Mouse (Mus musculus): ENCODE measurements around the gene Olfr1124. TPM values are rescaled to one million over a fixed set of nuclear protein-coding genes. Genes with fewer than 3 reads are reported as not detected.
"Not testable (repeated sequence)": the region's sequence is repeated elsewhere in the genome, so short reads cannot be mapped to it uniquely, and the experiment has no call there.

Gene Olfr1124
- 0.09 TPM in 1 of 2 replicates, not detected in the other for polyA plus RNA-seq (2015; fragmentation: Nextera tagmentation; extraction: Ambion mirVana)

- Histone ChIP-seq H3K27me3 (replicated peaks; ENCODE audit: control insufficient read depth, insufficient read depth, low read length) (no peaks in the 10 kb centered on the region), H3K9me3 (ENCODE audit: control insufficient read depth, low read length) (no peaks in the 10 kb centered on the region), H3K27ac (ENCODE audit: low read length) (no peak within 1 kb of the TSS), H3K4me2 (ENCODE audit: low read length) (no peak within 1 kb of the TSS), H3K36me3 (ENCODE audit: control insufficient read depth, insufficient read depth) (no peaks in the 10 kb centered on the region), H3K4me1 (replicated peaks; ENCODE audit: control insufficient read depth, insufficient read depth, low read length) (no peaks in the 10 kb centered on the region), H3K4me3 (replicated peaks; ENCODE audit: low read length) (no peak within 1 kb of the TSS), H3K9ac (replicated peaks; ENCODE audit: low read depth, low read length) (no peak within 1 kb of the TSS)
- ATAC-seq: no peak
- 94% methylated on average over 1 of the region's 1 CpGs for WGBS
Measured at GRCm38 (mm10) chr2:87429975-87430374, at the start of gene Olfr1124. Gene Olfr1124, plus strand, starts transcription at chr2:87430275.

- no peaks in the 10 kb centered on the region for H3K4me1 ChIP-seq (replicated peaks; ENCODE audit: control insufficient read depth, insufficient read depth, low read length)
- no peak for ATAC-seq
- H3K9me3 ChIP-seq (ENCODE audit: control insufficient read depth, low read length): no peaks in the 10 kb centered on the region
- no peak overlapping the region for H3K27ac ChIP-seq (ENCODE audit: low read length)
- no peak overlapping the region for H3K4me2 ChIP-seq (ENCODE audit: low read length)
- 87% methylated on average over 2 of the region's 2 CpGs for WGBS
- no peaks in the 10 kb centered on the region for H3K36me3 ChIP-seq (ENCODE audit: control insufficient read depth, insufficient read depth)
- no peak overlapping the region for H3K4me3 ChIP-seq (replicated peaks; ENCODE audit: low read length)
- H3K9ac ChIP-seq (replicated peaks; ENCODE audit: low read depth, low read length): no peak overlapping the region
- H3K27me3 ChIP-seq (replicated peaks; ENCODE audit: control insufficient read depth, insufficient read depth, low read length): no peaks in the 10 kb centered on the region
Measured at GRCm38 (mm10) chr2:87383935-87384334, 46.1 kb upstream of the Olfr1124 start.

DNA sequence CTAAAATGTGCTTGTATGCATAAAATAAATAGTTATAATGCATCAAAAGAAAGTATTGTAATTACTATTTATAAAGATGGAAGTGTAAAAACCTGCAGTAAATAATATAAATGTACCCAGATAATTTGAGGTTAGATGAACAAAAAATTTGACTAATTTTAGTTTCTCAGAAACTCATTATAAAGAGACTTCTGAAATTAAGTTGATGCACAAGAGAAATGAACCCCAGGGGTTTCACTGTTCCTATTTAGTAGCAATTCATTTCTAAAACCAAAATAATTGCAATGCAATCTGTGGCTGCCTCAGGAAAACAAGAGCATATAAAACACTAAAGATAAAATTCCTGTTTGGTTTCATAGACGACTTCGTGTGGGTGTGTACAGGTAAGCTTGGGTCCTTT is 44.5 kb upstream of the Olfr1124 start, which contains the start of gene Olfr1122:
Olfr1122 (plus strand) TSS at position 301 of the 400 bp plus-strand sequence.
- H3K27ac ChIP-seq (ENCODE audit: low read length): no peak within 1 kb of the TSS
- WGBS: 91% methylated on average over 2 of the region's 2 CpGs
- ATAC-seq: no peak
- no peaks in the 10 kb centered on the region for H3K4me1 ChIP-seq (replicated peaks; ENCODE audit: control insufficient read depth, insufficient read depth, low read length)
- H3K9me3 ChIP-seq (ENCODE audit: control insufficient read depth, low read length): no peaks in the 10 kb centered on the region
- no peaks in the 10 kb centered on the region for H3K27me3 ChIP-seq (replicated peaks; ENCODE audit: control insufficient read depth, insufficient read depth, low read length)
- H3K4me3 ChIP-seq (replicated peaks; ENCODE audit: low read length): no peak within 1 kb of the TSS
- no peak within 1 kb of the TSS for H3K4me2 ChIP-seq (ENCODE audit: low read length)
- no peaks in the 10 kb centered on the region for H3K36me3 ChIP-seq (ENCODE audit: control insufficient read depth, insufficient read depth)
- H3K9ac ChIP-seq (replicated peaks; ENCODE audit: low read depth, low read length): no peak within 1 kb of the TSS

DNA sequence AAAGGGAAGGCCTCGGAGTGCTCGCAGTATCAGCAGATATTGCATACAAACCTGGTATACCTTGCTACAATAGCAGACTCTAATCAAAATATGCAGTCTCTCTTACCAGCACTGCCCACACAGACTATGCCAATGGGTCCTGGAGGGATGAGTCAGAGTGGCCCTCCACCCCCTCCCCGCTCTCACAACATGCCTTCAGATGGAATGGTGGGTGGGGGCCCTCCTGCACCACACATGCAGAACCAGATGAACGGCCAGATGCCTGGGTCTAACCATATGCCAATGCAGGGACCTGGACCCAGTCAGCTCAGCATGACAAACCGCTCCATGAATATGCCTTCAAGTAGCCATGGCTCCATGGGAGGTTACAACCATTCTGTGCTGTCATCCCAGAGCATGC is 36.5 kb upstream of the Olfr1124 start:
- WGBS: 90% methylated on average over 4 of the region's 5 CpGs
- not testable (repeated sequence) for H3K4me3 ChIP-seq (replicated peaks; ENCODE audit: low read length); H3K4me2 ChIP-seq (ENCODE audit: low read length); H3K27ac ChIP-seq (ENCODE audit: low read length); H3K9me3 ChIP-seq (ENCODE audit: control insufficient read depth, low read length); ATAC-seq; H3K36me3 ChIP-seq (ENCODE audit: control insufficient read depth, insufficient read depth); H3K9ac ChIP-seq (replicated peaks; ENCODE audit: low read depth, low read length); H3K27me3 ChIP-seq (replicated peaks; ENCODE audit: control insufficient read depth, insufficient read depth, low read length); H3K4me1 ChIP-seq (replicated peaks; ENCODE audit: control insufficient read depth, insufficient read depth, low read length)

- not testable (repeated sequence) for H3K36me3 ChIP-seq (ENCODE audit: control insufficient read depth, insufficient read depth); H3K27ac ChIP-seq (ENCODE audit: low read length); H3K9ac ChIP-seq (replicated peaks; ENCODE audit: low read depth, low read length); H3K27me3 ChIP-seq (replicated peaks; ENCODE audit: control insufficient read depth, insufficient read depth, low read length); H3K4me3 ChIP-seq (replicated peaks; ENCODE audit: low read length); H3K4me2 ChIP-seq (ENCODE audit: low read length); ATAC-seq; H3K4me1 ChIP-seq (replicated peaks; ENCODE audit: control insufficient read depth, insufficient read depth, low read length); H3K9me3 ChIP-seq (ENCODE audit: control insufficient read depth, low read length)
- 82% methylated on average over 7 of the region's 7 CpGs for WGBS
Measured at GRCm38 (mm10) chr2:87394686-87395085, 35.4 kb upstream of the Olfr1124 start.

- Histone ChIP-seq H3K4me2 (ENCODE audit: low read length) (no peak within 1 kb of the TSS), H3K4me3 (replicated peaks; ENCODE audit: low read length) (no peak within 1 kb of the TSS), H3K9ac (replicated peaks; ENCODE audit: low read depth, low read length) (no peak within 1 kb of the TSS), H3K4me1 (replicated peaks; ENCODE audit: control insufficient read depth, insufficient read depth, low read length) (no peaks in the 10 kb centered on the region), H3K27me3 (replicated peaks; ENCODE audit: control insufficient read depth, insufficient read depth, low read length) (no peaks in the 10 kb centered on the region), H3K27ac (ENCODE audit: low read length) (no peak within 1 kb of the TSS), H3K36me3 (ENCODE audit: control insufficient read depth, insufficient read depth) (no peaks in the 10 kb centered on the region), H3K9me3 (ENCODE audit: control insufficient read depth, low read length) (no peaks in the 10 kb centered on the region)
- 88% methylated on average over 1 of the region's 1 CpGs for WGBS
- ATAC-seq: no peak
Measured at GRCm38 (mm10) chr2:87416335-87416734, 13.7 kb upstream of the Olfr1124 start, which contains the start of gene Olfr1123. Gene Olfr1123, plus strand, starts transcription at chr2:87416635.

- WGBS: 93% methylated on average over 16 of the region's 16 CpGs
- H3K27me3 ChIP-seq (replicated peaks; ENCODE audit: control insufficient read depth, insufficient read depth, low read length): no peaks in the 10 kb centered on the region
- H3K27ac ChIP-seq (ENCODE audit: low read length): no peak overlapping the region
- no peak overlapping the region for H3K4me3 ChIP-seq (replicated peaks; ENCODE audit: low read length)
- no peaks in the 10 kb centered on the region for H3K4me1 ChIP-seq (replicated peaks; ENCODE audit: control insufficient read depth, insufficient read depth, low read length)
- no peak overlapping the region for H3K4me2 ChIP-seq (ENCODE audit: low read length)
- no peaks in the 10 kb centered on the region for H3K36me3 ChIP-seq (ENCODE audit: control insufficient read depth, insufficient read depth)
- H3K9me3 ChIP-seq (ENCODE audit: control insufficient read depth, low read length): no peaks in the 10 kb centered on the region
- ATAC-seq: no peak
- no peak overlapping the region for H3K9ac ChIP-seq (replicated peaks; ENCODE audit: low read depth, low read length)
Measured at GRCm38 (mm10) chr2:87437731-87438130, 7.7 kb downstream of the Olfr1124 start.

DNA sequence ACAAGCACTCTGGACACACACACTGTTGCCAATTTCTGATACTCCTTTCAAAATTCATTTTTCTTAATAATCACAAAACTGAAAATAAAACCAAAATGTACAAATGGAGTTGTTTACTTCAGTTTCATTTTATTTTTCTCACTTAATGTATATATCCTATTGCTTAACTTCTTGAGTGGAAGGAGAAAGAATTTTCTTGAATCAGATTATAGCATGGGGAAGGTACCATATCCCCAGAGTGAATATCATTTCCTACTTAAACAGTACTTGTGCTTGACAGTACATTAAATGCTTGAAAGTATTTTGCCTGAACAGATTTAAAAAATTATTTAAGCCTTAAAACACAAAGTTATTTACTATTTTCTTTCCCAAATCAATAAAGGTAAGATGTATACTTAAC is 23.6 kb downstream of the Olfr1124 start, which contains the start of gene Olfr1126:
Olfr1126 (plus strand) TSS at position 301 of the 400 bp plus-strand sequence.
- Histone ChIP-seq H3K36me3 (ENCODE audit: control insufficient read depth, insufficient read depth) (no peaks in the 10 kb centered on the region), H3K4me1 (replicated peaks; ENCODE audit: control insufficient read depth, insufficient read depth, low read length) (no peaks in the 10 kb centered on the region), H3K4me2 (ENCODE audit: low read length) (no peak within 1 kb of the TSS), H3K27me3 (replicated peaks; ENCODE audit: control insufficient read depth, insufficient read depth, low read length) (no peaks in the 10 kb centered on the region), H3K9ac (replicated peaks; ENCODE audit: low read depth, low read length) (no peak within 1 kb of the TSS), H3K9me3 (ENCODE audit: control insufficient read depth, low read length) (no peaks in the 10 kb centered on the region), H3K4me3 (replicated peaks; ENCODE audit: low read length) (no peak within 1 kb of the TSS), H3K27ac (ENCODE audit: low read length) (no peak within 1 kb of the TSS)
- no peak for ATAC-seq

GRCm38 (mm10) chr2:87461769-87462168 is 31.7 kb downstream of the Olfr1124 start:
- no peak overlapping the region for H3K27ac ChIP-seq (ENCODE audit: low read length)
- no peak for ATAC-seq
- H3K4me2 ChIP-seq (ENCODE audit: low read length): no peak overlapping the region
- H3K36me3 ChIP-seq (ENCODE audit: control insufficient read depth, insufficient read depth): no peaks in the 10 kb centered on the region
- no peaks in the 10 kb centered on the region for H3K4me1 ChIP-seq (replicated peaks; ENCODE audit: control insufficient read depth, insufficient read depth, low read length)
- H3K9ac ChIP-seq (replicated peaks; ENCODE audit: low read depth, low read length): no peak overlapping the region
- no peak overlapping the region for H3K4me3 ChIP-seq (replicated peaks; ENCODE audit: low read length)
- 96% methylated on average over 4 of the region's 4 CpGs for WGBS
- H3K9me3 ChIP-seq (ENCODE audit: control insufficient read depth, low read length): no peaks in the 10 kb centered on the region
- H3K27me3 ChIP-seq (replicated peaks; ENCODE audit: control insufficient read depth, insufficient read depth, low read length): no peaks in the 10 kb centered on the region

DNA sequence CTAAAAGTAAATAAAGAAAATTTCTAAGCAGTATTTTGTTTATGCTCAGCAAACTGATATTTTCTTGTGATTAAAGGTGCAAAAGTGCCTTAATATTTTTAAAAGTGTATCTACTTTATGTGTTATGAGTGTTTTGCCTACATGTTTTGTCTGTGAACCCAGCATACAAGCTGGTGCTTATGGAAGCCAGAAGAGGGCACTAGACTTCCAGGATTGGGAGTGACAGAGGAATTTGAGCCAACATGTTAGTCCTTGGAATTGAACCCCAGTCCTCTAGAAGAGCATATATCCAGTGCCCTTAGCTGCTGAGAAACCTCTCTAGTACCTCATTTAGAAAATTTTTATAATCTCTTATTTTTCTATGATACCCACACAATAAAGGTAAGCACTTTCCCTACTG is 50.1 kb downstream of the Olfr1124 start:
- no peak for ATAC-seq
- no peak overlapping the region for H3K9ac ChIP-seq (replicated peaks; ENCODE audit: low read depth, low read length)

More for the DNA sequence above, 50.1 kb downstream of the Olfr1124 start:
- H3K4me2 ChIP-seq (ENCODE audit: low read length): no peak overlapping the region
- no peaks in the 10 kb centered on the region for H3K4me1 ChIP-seq (replicated peaks; ENCODE audit: control insufficient read depth, insufficient read depth, low read length)
- no peak overlapping the region for H3K27ac ChIP-seq (ENCODE audit: low read length)
- H3K9me3 ChIP-seq (ENCODE audit: control insufficient read depth, low read length): no peaks in the 10 kb centered on the region
- H3K36me3 ChIP-seq (ENCODE audit: control insufficient read depth, insufficient read depth): no peaks in the 10 kb centered on the region
- H3K27me3 ChIP-seq (replicated peaks; ENCODE audit: control insufficient read depth, insufficient read depth, low read length): no peaks in the 10 kb centered on the region
- H3K4me3 ChIP-seq (replicated peaks; ENCODE audit: low read length): no peak overlapping the region
